8 mouse cellular contexts compared by ENCODE assay signal in genomic region chr9:27029828-27030762, GRCm38 (mm10). TPM values are rescaled to one million over a fixed set of nuclear protein-coding genes. Genes with fewer than 3 reads are reported as not detected.
DNase-seq lines count a peak whose midpoint lies in the region; ATAC-seq and TF ChIP-seq lines count a peak whose summit lies in the region.

TSS of gene Vps26b (minus strand) at chr9:27030065.
TSS of gene Ncapd3 (plus strand) at chr9:27030175.

- peak within 1 kb of the TSS; percentile 84 to 88 for H3K4me3 ChIP-seq in MEL (ENCODE audit: control insufficient read depth in 1 of 2, insufficient read depth in 1 of 2, low read depth in 2 of 2, low read length in 2 of 2)
- H3K4me3 ChIP-seq in cerebellum, adult 2 months (replicated peaks; ENCODE audit: insufficient read depth, low read depth, low read length), result peak within 1 kb of the TSS; percentile 83
- H3K4me3 ChIP-seq in forebrain, postnatal 0 days (ENCODE audit: low read depth, low read length), result peak within 1 kb of the TSS; percentile 92
- peak within 1 kb of the TSS; percentile 98 for H3K4me3 ChIP-seq in lung, embryonic 15.5 days

- peak within 1 kb of the TSS; percentile 76 for H3K27ac ChIP-seq in MEL (ENCODE audit: control insufficient read depth, low read depth, low read length)
- H3K27ac ChIP-seq in cerebellum, adult 2 months (ENCODE audit: insufficient read depth, low read length), result peak within 1 kb of the TSS; percentile 87
- H3K27ac ChIP-seq in forebrain, postnatal 0 days (ENCODE audit: low read depth, low read length), result peak within 1 kb of the TSS; percentile 96
- peak within 1 kb of the TSS; percentile 94 for H3K27ac ChIP-seq in lung, embryonic 15.5 days

- peaks cover 0 to 36% of the 10 kb centered on the region in 2 experiments; a peak in 3 of 4 replicates for H3K36me3 ChIP-seq in MEL (ENCODE audit: control insufficient read depth in 1 of 2, insufficient read depth in 2 of 2, low read length in 2 of 2)
- no peaks in the 10 kb centered on the region for H3K36me3 ChIP-seq in forebrain, postnatal 0 days (ENCODE audit: insufficient read depth)
- H3K36me3 ChIP-seq in lung, embryonic 15.5 days, result no peaks in the 10 kb centered on the region

- WGBS in cerebellum, adult 2 months, result under 1% methylated on average over 73 of the region's 80 CpGs
- WGBS in forebrain, postnatal 0 days, result under 1% methylated on average over 75 of the region's 80 CpGs
- WGBS in lung, embryonic 15.5 days, result under 1% methylated on average over 71 of the region's 80 CpGs

- peak within 1 kb of the TSS; percentile 79 for H3K9ac ChIP-seq in MEL (ENCODE audit: control insufficient read depth, low read depth, low read length, poor library complexity, severe bottlenecking)
- H3K9ac ChIP-seq in forebrain, postnatal 0 days, result peak within 1 kb of the TSS; percentile 96
- peak within 1 kb of the TSS; percentile 99 for H3K9ac ChIP-seq in lung, embryonic 15.5 days

- peak; percentile 96 for DNase-seq in MEL (ENCODE audit: low read depth, low spot score)
- DNase-seq in cerebellum, adult 2 months, result peak; percentile 96 to 97
- peak; percentile 99 for DNase-seq in forebrain, postnatal 0 days
- peak; percentile 96 for DNase-seq in heart, postnatal 4 days
- DNase-seq in layer of hippocampus, adult 8-10 months (ENCODE audit: low spot score in 2 of 2), result peak; percentile 95 to 97
- peak; percentile 93 for DNase-seq in ovary, adult 18-20 months (ENCODE audit: low spot score)
- peak; percentile 97 for DNase-seq in thymus, postnatal 0 days (ENCODE audit: low spot score)

- TF ChIP-seq RAD21 in MEL (IDR thresholded peaks at IDR 0.05; ENCODE audit: low read depth, low read length), result no peak

- TF ChIP-seq POLR2A in MEL (IDR thresholded peaks at IDR 0.05; ENCODE audit: control insufficient read depth in 1 of 2, insufficient read depth in 1 of 2, low read depth in 1 of 2, low read length in 2 of 2, poor library complexity in 1 of 2), result peak; percentile 69 to 74; a peak in 3 of 4 replicates
- peak; percentile 87 for TF ChIP-seq POLR2A in cerebellum, adult 2 months (IDR thresholded peaks at IDR 0.05; ENCODE audit: borderline replicate concordance, insufficient read depth, low read length)

- H3K4me1 ChIP-seq in MEL (ENCODE audit: control insufficient read depth in 1 of 2, insufficient read depth in 2 of 2, low read length in 2 of 2), result peaks cover 11 to 27% of the 10 kb centered on the region in 2 experiments
- peaks cover 5% of the 10 kb centered on the region; the same call in 1 of the 2 replicates for H3K4me1 ChIP-seq in cerebellum, adult 2 months (ENCODE audit: control insufficient read depth, insufficient read depth, low read length)
- H3K4me1 ChIP-seq in forebrain, postnatal 0 days (ENCODE audit: insufficient read depth), result peaks cover 32% of the 10 kb centered on the region
- H3K4me1 ChIP-seq in lung, embryonic 15.5 days, result peaks cover 44% of the 10 kb centered on the region

- TF ChIP-seq CTCF in MEL (IDR thresholded peaks at IDR 0.05 in 2 of 3, conservative IDR thresholded peaks at IDR 0.05 in 1 of 3; ENCODE audit: control insufficient read depth in 1 of 3, insufficient read depth in 1 of 3, low read depth in 2 of 3, low read length in 3 of 3, poor library complexity in 1 of 3, severe bottlenecking in 1 of 3), result no peak
- no peak; the same call in 1 of the 2 replicates for TF ChIP-seq CTCF in cerebellum, adult 2 months (IDR thresholded peaks at IDR 0.05; ENCODE audit: borderline replicate concordance, insufficient read depth, low read depth, low read length)
- peak; percentile 56 for TF ChIP-seq CTCF in forebrain, postnatal 0 days (IDR thresholded peaks at IDR 0.05; ENCODE audit: low read depth)

- no peaks in the 10 kb centered on the region for H3K9me3 ChIP-seq in MEL (replicated peaks; ENCODE audit: insufficient read depth, low read length)
- H3K9me3 ChIP-seq in forebrain, postnatal 0 days (ENCODE audit: low read length), result no peaks in the 10 kb centered on the region
- no peaks in the 10 kb centered on the region for H3K9me3 ChIP-seq in lung, embryonic 15.5 days

- H3K79me2 ChIP-seq in MEL (ENCODE audit: control insufficient read depth, insufficient read depth, low read length, poor library complexity), result peaks cover 60% of the 10 kb centered on the region

- H3K27me3 ChIP-seq in MEL (ENCODE audit: control insufficient read depth in 1 of 2, insufficient read depth in 2 of 2, low read length in 2 of 2), result no peaks in the 10 kb centered on the region
- no peaks in the 10 kb centered on the region for H3K27me3 ChIP-seq in cerebellum, adult 2 months (ENCODE audit: control insufficient read depth, insufficient read depth, low read length)
- H3K27me3 ChIP-seq in forebrain, postnatal 0 days (ENCODE audit: insufficient read depth, low read length), result no peaks in the 10 kb centered on the region
- no peaks in the 10 kb centered on the region for H3K27me3 ChIP-seq in lung, embryonic 15.5 days

- ATAC-seq in forebrain, postnatal 0 days, result peak; percentile 96
- peak; percentile 97 for ATAC-seq in lung, embryonic 15.5 days (ENCODE audit: borderline replicate concordance, extremely low read depth, low FRiP score, low TSS enrichment)

- peak within 1 kb of the TSS; percentile 80 for H3K4me2 ChIP-seq in forebrain, postnatal 0 days (ENCODE audit: low read depth)
- H3K4me2 ChIP-seq in lung, embryonic 15.5 days, result peak within 1 kb of the TSS; percentile 90

- TF ChIP-seq EP300 in MEL (IDR thresholded peaks at IDR 0.05; ENCODE audit: low read depth in 1 of 2, low read length in 2 of 2), result no peak

TF ChIP-seq in MEL, 35 proteins besides CTCF, POLR2A, EP300 and RAD21 (continues in another document):
- peak; percentile 13; the same call in 1 of the 2 replicates for TF ChIP-seq MAX (IDR thresholded peaks at IDR 0.05; ENCODE audit: low read length)
- no peak for TF ChIP-seq TAL1 (IDR thresholded peaks at IDR 0.05; ENCODE audit: low read length)
- TF ChIP-seq MYB (IDR thresholded peaks at IDR 0.05; ENCODE audit: low read depth, low read length), result no peak
- peak; percentile 74 for TF ChIP-seq HCFC1 (IDR thresholded peaks at IDR 0.05; ENCODE audit: low read depth, low read length)
- TF ChIP-seq NELFE (IDR thresholded peaks at IDR 0.05; ENCODE audit: low read depth, low read length), result peak; percentile 70
- TF ChIP-seq GABPA (IDR thresholded peaks at IDR 0.05; ENCODE audit: low read depth, low read length), result no peak
- peak; percentile 83 for TF ChIP-seq SIN3A (IDR thresholded peaks at IDR 0.05; ENCODE audit: low read length)
- TF ChIP-seq USF1 (IDR thresholded peaks at IDR 0.05; ENCODE audit: low read depth, low read length), result no peak
- no peak for TF ChIP-seq ZC3H11A (IDR thresholded peaks at IDR 0.05; ENCODE audit: low read depth, low read length)
- peak; percentile 9; the same call in 1 of the 2 replicates for TF ChIP-seq ETS1 (IDR thresholded peaks at IDR 0.05; ENCODE audit: low read depth, low read length)
- TF ChIP-seq TBP (IDR thresholded peaks at IDR 0.05; ENCODE audit: low read depth, low read length), result no peak
- peak; percentile 74 for TF ChIP-seq MXI1 (IDR thresholded peaks at IDR 0.05; ENCODE audit: low read depth, low read length)
- no peak for TF ChIP-seq UBTF (IDR thresholded peaks at IDR 0.05; ENCODE audit: borderline replicate concordance, insufficient read depth, low read depth, low read length)
- TF ChIP-seq TCF12 (IDR thresholded peaks at IDR 0.05; ENCODE audit: low read depth, low read length), result peak; percentile 22; the same call in 1 of the 2 replicates
- TF ChIP-seq ZKSCAN1 (IDR thresholded peaks at IDR 0.05; ENCODE audit: low read depth, low read length), result no peak
- no peak for TF ChIP-seq BHLHE40 (IDR thresholded peaks at IDR 0.05; ENCODE audit: borderline replicate concordance, low read depth, low read length)
- TF ChIP-seq ELF1 (IDR thresholded peaks at IDR 0.05; ENCODE audit: low read depth, low read length), result 0 out of 2 replicates have a peak, but pooled peaks have one; percentile 60
- no peak for TF ChIP-seq MEF2A (IDR thresholded peaks at IDR 0.05; ENCODE audit: extremely low read depth, insufficient replicate concordance, low read depth, low read length, poor library complexity, severe bottlenecking)
- peak; percentile 79 for TF ChIP-seq NRF1 (IDR thresholded peaks at IDR 0.05; ENCODE audit: insufficient read depth, low read depth, low read length, poor library complexity, severe bottlenecking)
- no peak for TF ChIP-seq SMC3 (IDR thresholded peaks at IDR 0.05; ENCODE audit: low read depth, low read length)
- no peak for TF ChIP-seq ZMIZ1 (IDR thresholded peaks at IDR 0.05; ENCODE audit: low read depth, low read length)
- TF ChIP-seq MAZ (IDR thresholded peaks at IDR 0.05; ENCODE audit: low read depth, low read length), result no peak
- 0 out of 2 replicates have a peak, but pooled peaks have one; percentile 25 for TF ChIP-seq CHD2 (IDR thresholded peaks at IDR 0.05; ENCODE audit: low read length)

RNA-seq across cellular contexts. Expression of gene Vps26b, which starts in this region (rescaled TPM):
- 36.1 and 37.3 TPM in 2 replicates for total RNA-seq in MEL (2012; rRNA removed)
- polyA plus RNA-seq in MEL (2012; ENCODE audit: insufficient read depth in 1 of 2, insufficient read length in 2 of 2, low read depth in 1 of 2, low replicate concordance in 2 of 2, missing spikeins in 1 of 2), result 10 to 100 TPM in 1 of 2 experiments, not detected in 1; 36.4 TPM
- polyA plus RNA-seq in cerebellum, adult 2 months (2012; rRNA removed), result 87.5 and 95.5 TPM in 2 replicates
- total RNA-seq in forebrain, postnatal 0 days (2014; rRNA removed), result 160 and 161 TPM in 2 replicates
- polyA plus RNA-seq in forebrain, postnatal 0 days (2015; fragmentation: Nextera tagmentation; extraction: Ambion mirVana), result 76.1 and 86.1 TPM in 2 replicates
- 10 to 100 TPM; 29.1 to 29.2 TPM for total RNA-seq in heart, postnatal 4 days (2021)
- total RNA-seq in layer of hippocampus, adult 8-10 months (2022), result 100 to 1,000 TPM in 2 of 4 experiments, 10 to 100 TPM in 2; 93.9 to 110 (median 103) TPM
- polyA plus RNA-seq in lung, embryonic 15.5 days (2015; fragmentation: Nextera tagmentation; extraction: Ambion mirVana), result 30.5 and 32.4 TPM in 2 replicates
- polyA plus RNA-seq in thymus, postnatal 0 days (2015; fragmentation: Nextera tagmentation; extraction: Ambion mirVana), result 31.3 and 34.3 TPM in 2 replicates

RNA-seq across cellular contexts. Expression of gene Ncapd3, which starts in this region (rescaled TPM):
- total RNA-seq in MEL (2012; rRNA removed), result 28.7 and 32.4 TPM in 2 replicates
- polyA plus RNA-seq in MEL (2012; ENCODE audit: insufficient read depth in 1 of 2, insufficient read length in 2 of 2, low read depth in 1 of 2, low replicate concordance in 2 of 2, missing spikeins in 1 of 2), result 10 to 100 TPM in 1 of 2 experiments, not detected in 1; 36.5 TPM
- polyA plus RNA-seq in cerebellum, adult 2 months (2012; rRNA removed), result 45.7 and 47.6 TPM in 2 replicates
- total RNA-seq in forebrain, postnatal 0 days (2014; rRNA removed), result 19.8 and 23.1 TPM in 2 replicates
- polyA plus RNA-seq in forebrain, postnatal 0 days (2015; fragmentation: Nextera tagmentation; extraction: Ambion mirVana), result 3.6 and 6.2 TPM in 2 replicates
- 10 to 100 TPM; 22.3 to 23.6 TPM for total RNA-seq in heart, postnatal 4 days (2021)
- 10 to 100 TPM; 17.8 to 22.9 (median 21.7) TPM for total RNA-seq in layer of hippocampus, adult 8-10 months (2022)
- polyA plus RNA-seq in lung, embryonic 15.5 days (2015; fragmentation: Nextera tagmentation; extraction: Ambion mirVana), result 33.1 and 33.2 TPM in 2 replicates
- polyA plus RNA-seq in thymus, postnatal 0 days (2015; fragmentation: Nextera tagmentation; extraction: Ambion mirVana), result 36.3 and 38.7 TPM in 2 replicates

Comparison
In these comparisons a context has a peak if more than half of its experiments do, and no peak if none do; other contexts are left out.
1. Peak in every context shown above with its lines: DNase-seq, ATAC-seq, H3K4me3 ChIP-seq and H3K27ac ChIP-seq.